ENCODE assay signal across 8 mouse cellular contexts in the genomic region with DNA sequence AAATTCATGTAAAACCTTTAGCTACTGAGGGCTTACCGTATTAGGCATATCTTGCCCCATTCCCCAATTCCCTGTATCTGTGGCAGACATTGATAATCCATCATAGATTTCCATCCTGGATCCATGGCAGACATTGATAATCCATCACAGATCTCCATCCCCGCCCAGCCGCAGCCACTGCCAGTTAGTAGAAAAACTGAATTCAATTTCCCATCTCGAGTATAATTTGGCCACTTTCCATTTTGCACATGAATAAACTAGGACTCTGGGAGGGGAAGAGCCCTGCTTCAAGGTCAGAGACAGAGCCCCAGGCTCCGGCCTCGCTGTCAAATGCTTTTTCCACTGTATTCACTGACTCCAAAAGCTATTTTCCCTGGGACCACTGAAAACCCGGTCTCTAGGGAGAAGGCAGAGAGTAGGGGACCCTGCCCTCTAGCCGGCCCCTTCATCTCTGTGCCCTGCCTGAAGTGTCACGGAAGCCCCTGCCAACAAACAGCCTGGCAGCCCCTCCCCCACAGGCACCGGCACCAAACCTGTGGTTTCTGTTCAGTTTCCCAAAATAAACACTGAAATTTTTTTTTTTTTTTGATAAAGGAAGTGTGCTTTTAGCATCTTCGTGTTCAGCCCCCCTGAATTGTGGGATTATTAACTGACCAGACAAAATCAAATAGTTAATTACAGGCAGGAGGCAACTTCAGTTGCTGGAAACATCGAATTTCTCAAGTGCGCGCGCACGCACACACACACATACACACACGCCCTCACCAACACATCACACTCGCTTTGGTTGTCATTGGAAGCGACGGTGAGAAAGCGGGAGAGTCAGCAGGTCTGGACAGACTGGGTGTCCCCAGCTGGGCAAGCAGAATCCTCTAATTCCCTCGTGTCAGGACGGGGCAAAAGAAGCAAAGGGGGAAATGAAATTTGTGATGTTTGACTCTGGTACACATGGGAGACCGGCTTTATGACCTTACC. TPM values are rescaled to one million over a fixed set of nuclear protein-coding genes. Genes with fewer than 3 reads are reported as not detected.
DNase-seq lines count a peak whose midpoint lies in the region; ATAC-seq lines count a peak whose summit lies in the region.

No protein-coding gene starts in this region.

- intact Hi-C loops in left cerebral cortex, postnatal 25 days (cut with DNase I) = no loop called here

- H3K4me1 ChIP-seq in forebrain, embryonic 11.5 days (replicated peaks; ENCODE audit: control insufficient read depth, insufficient read depth, low read length) = peaks cover 6% of the 10 kb centered on the region; the same call in 1 of the 2 replicates
- no peaks in the 10 kb centered on the region for H3K4me1 ChIP-seq in midbrain, embryonic 14.5 days (ENCODE audit: control insufficient read depth, insufficient read depth, low read length)

- no peaks in the 10 kb centered on the region for H3K9me3 ChIP-seq in forebrain, embryonic 11.5 days (ENCODE audit: control insufficient read depth, low read length)
- no peaks in the 10 kb centered on the region for H3K9me3 ChIP-seq in midbrain, embryonic 14.5 days (ENCODE audit: control insufficient read depth, low read length)

- WGBS in forebrain, embryonic 11.5 days = 63% methylated on average over 24 of the region's 24 CpGs
- 53% methylated on average over 24 of the region's 24 CpGs for WGBS in midbrain, embryonic 14.5 days

- peak overlapping the region; percentile 35; the same call in 1 of the 2 replicates for H3K9ac ChIP-seq in forebrain, embryonic 11.5 days (ENCODE audit: low read length)
- no peak overlapping the region for H3K9ac ChIP-seq in midbrain, embryonic 14.5 days (replicated peaks; ENCODE audit: low read length)

- no peak for ATAC-seq in forebrain, embryonic 11.5 days (replicated peaks; ENCODE audit: low FRiP score)
- ATAC-seq in midbrain, embryonic 14.5 days (ENCODE audit: low FRiP score, low TSS enrichment) = no peak

- no peak overlapping the region for H3K4me3 ChIP-seq in forebrain, embryonic 11.5 days (ENCODE audit: low read depth, low read length)
- H3K4me3 ChIP-seq in midbrain, embryonic 14.5 days (replicated peaks; ENCODE audit: low read depth, low read length) = no peak overlapping the region

- peak overlapping the region; percentile 59 for H3K27ac ChIP-seq in forebrain, embryonic 11.5 days (ENCODE audit: low read depth, low read length)
- H3K27ac ChIP-seq in midbrain, embryonic 14.5 days (replicated peaks; ENCODE audit: low read depth, low read length) = 0 out of 2 replicates have a peak overlapping the region, but pooled peaks have one; percentile 33

- H3K4me2 ChIP-seq in forebrain, embryonic 11.5 days (ENCODE audit: low read depth, low read length, severe bottlenecking) = peak overlapping the region; percentile 32; the same call in 1 of the 2 replicates
- peak overlapping the region; percentile 28 for H3K4me2 ChIP-seq in midbrain, embryonic 14.5 days (ENCODE audit: low read length)

- no peaks in the 10 kb centered on the region for H3K27me3 ChIP-seq in forebrain, embryonic 11.5 days (ENCODE audit: control insufficient read depth, insufficient read depth, low read length)
- no peaks in the 10 kb centered on the region for H3K27me3 ChIP-seq in midbrain, embryonic 14.5 days (ENCODE audit: control insufficient read depth, insufficient read depth, low read length)

- peak; percentile 21 for DNase-seq in cerebellum, adult 9-10 months
- DNase-seq in cerebellum, adult 9-11 months = no peak
- DNase-seq in 416B (ENCODE audit: low read depth) = peak; percentile 71
- DNase-seq in forebrain, embryonic 11.5 days (ENCODE audit: low spot score) = no peak
- peak; percentile 61 for DNase-seq in midbrain, embryonic 14.5 days
- DNase-seq in spleen, postnatal 10 days (ENCODE audit: low spot score in 2 of 2) = no peak
- DNase-seq in kidney, adult 11 months = no peak
- DNase-seq in left cerebral cortex, postnatal 25 days (ENCODE audit: low spot score in 2 of 2) = no peak

- no peaks in the 10 kb centered on the region for H3K36me3 ChIP-seq in forebrain, embryonic 11.5 days (ENCODE audit: control insufficient read depth, insufficient read depth, low read length)
- no peaks in the 10 kb centered on the region for H3K36me3 ChIP-seq in midbrain, embryonic 14.5 days (ENCODE audit: control insufficient read depth, insufficient read depth, low read length)

RNA-seq across cellular contexts. Expression of gene Msi1, which starts 14.0 kb away (rescaled TPM):
- 202 and 219 TPM in 2 replicates for polyA plus RNA-seq in forebrain, embryonic 11.5 days (2014; fragmentation: Nextera tagmentation; extraction: Ambion mirVana)
- polyA plus RNA-seq in midbrain, embryonic 14.5 days (2014; fragmentation: Nextera tagmentation; extraction: Ambion mirVana) = 71.6 and 101 TPM in 2 replicates
- total RNA-seq in left cerebral cortex, postnatal 25 days (2021) = 10 to 100 TPM; 45.2 to 49.2 TPM

RNA-seq across cellular contexts. Expression of gene Pla2g1b, which starts 50.7 kb away (rescaled TPM):
- polyA plus RNA-seq in forebrain, embryonic 11.5 days (2014; fragmentation: Nextera tagmentation; extraction: Ambion mirVana) = not detected in 2 replicates
- polyA plus RNA-seq in midbrain, embryonic 14.5 days (2014; fragmentation: Nextera tagmentation; extraction: Ambion mirVana) = not detected in 2 replicates
- total RNA-seq in left cerebral cortex, postnatal 25 days (2021) = not detected

Comparison
In these comparisons a context has a peak if more than half of its experiments do, and no peak if none do; other contexts are left out.
1. DNase-seq: peak in cerebellum, adult 9-10 months (single experiment), 416B (single experiment) and midbrain, embryonic 14.5 days (single experiment); none in cerebellum, adult 9-11 months (single experiment), forebrain, embryonic 11.5 days (single experiment), spleen, postnatal 10 days (0 of 2), kidney, adult 11 months (single experiment) and left cerebral cortex, postnatal 25 days (0 of 2).